In the genomic region with DNA sequence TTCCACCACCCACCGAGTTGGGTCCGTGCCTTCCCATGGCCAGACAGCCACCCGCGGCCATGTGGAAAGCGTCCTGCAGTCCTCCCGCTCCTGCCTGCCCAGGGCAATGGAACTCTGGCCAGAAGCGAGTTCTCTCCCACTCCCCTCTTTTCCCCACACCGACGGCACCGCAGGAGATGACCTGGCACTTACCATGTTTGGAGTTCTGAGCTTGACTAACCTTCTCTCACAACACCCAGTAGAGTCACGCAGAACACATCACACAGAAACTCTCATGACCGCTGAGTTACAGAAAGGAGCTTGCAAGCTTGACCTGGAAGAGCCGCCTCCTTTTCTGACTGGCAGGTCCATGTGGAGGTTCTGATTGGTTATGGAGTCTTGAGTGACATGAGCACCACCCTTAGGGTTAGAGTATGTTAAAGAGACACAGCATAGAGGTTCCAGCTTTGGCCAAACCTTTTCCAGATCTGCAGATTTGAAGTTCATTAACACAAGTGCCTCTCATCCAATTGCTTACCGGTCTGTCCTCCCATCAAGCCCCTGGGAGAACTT, we compare ENCODE assay signal across 8 mouse cellular contexts. TPM values are rescaled to one million over a fixed set of nuclear protein-coding genes. Genes with fewer than 3 reads are reported as not detected.
DNase-seq lines count a peak whose midpoint lies in the region; ATAC-seq and TF ChIP-seq lines count a peak whose summit lies in the region.
"Not testable (repeated sequence)": the region's sequence is repeated elsewhere in the genome, so short reads cannot be mapped to it uniquely, and the experiment has no call there.

A gene (minus strand): TSS at position 311 of the 552 bp plus-strand sequence.

- 0 out of 2 replicates have a peak within 1 kb of the TSS, but pooled peaks have one; percentile 46 for H3K9ac ChIP-seq in embryonic facial prominence, embryonic 14.5 days (ENCODE audit: low read depth, low read length)
- H3K9ac ChIP-seq in hindbrain, embryonic 16.5 days (ENCODE audit: low read depth, low read length): peak within 1 kb of the TSS; percentile 50; the same call in 1 of the 2 replicates
- H3K9ac ChIP-seq in liver, embryonic 11.5 days (ENCODE audit: low read depth, low read length): not testable (repeated sequence)
- H3K9ac ChIP-seq in midbrain, embryonic 12.5 days (replicated peaks): 0 out of 2 replicates have a peak within 1 kb of the TSS, but pooled peaks have one; percentile 15
- H3K9ac ChIP-seq in stomach, postnatal 0 days (ENCODE audit: low read length): 0 out of 2 replicates have a peak within 1 kb of the TSS, but pooled peaks have one; percentile 35

- H3K9me3 ChIP-seq in embryonic facial prominence, embryonic 14.5 days (ENCODE audit: control insufficient read depth, low read length); hindbrain, embryonic 16.5 days (ENCODE audit: control insufficient read depth, low read length); liver, embryonic 11.5 days (ENCODE audit: control insufficient read depth, low read length); midbrain, embryonic 12.5 days; stomach, postnatal 0 days (ENCODE audit: control insufficient read depth, low read length): not testable (repeated sequence)

- WGBS in embryonic facial prominence, embryonic 14.5 days: no CpG with 5 or more reads among the region's 14 CpGs
- WGBS in hindbrain, embryonic 16.5 days: 0% methylated on average over 2 of the region's 14 CpGs
- WGBS in liver, embryonic 11.5 days: 0% methylated on average over 2 of the region's 14 CpGs
- 2% methylated on average over 9 of the region's 14 CpGs for WGBS in midbrain, embryonic 12.5 days
- 0% methylated on average over 1 of the region's 14 CpGs for WGBS in stomach, postnatal 0 days

- not testable (repeated sequence) for H3K36me3 ChIP-seq in embryonic facial prominence, embryonic 14.5 days (ENCODE audit: control insufficient read depth, insufficient read depth, low read length); hindbrain, embryonic 16.5 days (ENCODE audit: control insufficient read depth, insufficient read depth, low read length); liver, embryonic 11.5 days (ENCODE audit: control insufficient read depth, insufficient read depth, low read length); midbrain, embryonic 12.5 days; stomach, postnatal 0 days (ENCODE audit: control insufficient read depth, insufficient read depth, low read length)

- not testable (repeated sequence) for TF ChIP-seq EP300 in stomach, postnatal 0 days (optimal IDR thresholded peaks at IDR 0.05)

- ATAC-seq in embryonic facial prominence, embryonic 14.5 days (ENCODE audit: low read depth); hindbrain, embryonic 16.5 days; liver, embryonic 11.5 days (replicated peaks; ENCODE audit: low FRiP score); midbrain, embryonic 12.5 days (ENCODE audit: low FRiP score, low read depth); stomach, postnatal 0 days (ENCODE audit: low FRiP score, low TSS enrichment): not testable (repeated sequence)

- not testable (repeated sequence) for TF ChIP-seq CTCF in stomach, postnatal 0 days (IDR thresholded peaks at IDR 0.05; ENCODE audit: low read depth)

- H3K27me3 ChIP-seq in embryonic facial prominence, embryonic 14.5 days (replicated peaks; ENCODE audit: control insufficient read depth, insufficient read depth, low read length); hindbrain, embryonic 16.5 days (replicated peaks; ENCODE audit: control insufficient read depth, insufficient read depth, low read length); liver, embryonic 11.5 days (replicated peaks; ENCODE audit: control insufficient read depth, insufficient read depth, low read length); midbrain, embryonic 12.5 days; stomach, postnatal 0 days (ENCODE audit: control insufficient read depth, insufficient read depth, low read length): not testable (repeated sequence)

- peak; percentile 37 for DNase-seq in adrenal gland, adult 8-10 months
- DNase-seq in embryonic facial prominence, embryonic 14.5 days (ENCODE audit: low spot score); liver, embryonic 11.5 days (ENCODE audit: low spot score); stomach, postnatal 0 days (ENCODE audit: low spot score): not testable (repeated sequence)
- DNase-seq in heart, adult 8-10 months (ENCODE audit: low spot score): peak; percentile 38
- peak; percentile 45 for DNase-seq in layer of hippocampus, adult 9-11 months

- H3K4me2 ChIP-seq in embryonic facial prominence, embryonic 14.5 days (ENCODE audit: low read depth, low read length): peak within 1 kb of the TSS; percentile 47
- peak within 1 kb of the TSS; percentile 48 for H3K4me2 ChIP-seq in hindbrain, embryonic 16.5 days (ENCODE audit: low read length)
- peak within 1 kb of the TSS; percentile 51 for H3K4me2 ChIP-seq in liver, embryonic 11.5 days
- H3K4me2 ChIP-seq in midbrain, embryonic 12.5 days (replicated peaks): peak within 1 kb of the TSS; percentile 54
- peak within 1 kb of the TSS; percentile 47 for H3K4me2 ChIP-seq in stomach, postnatal 0 days (replicated peaks; ENCODE audit: low read depth)

- H3K4me3 ChIP-seq in embryonic facial prominence, embryonic 14.5 days (ENCODE audit: low read depth, low read length): peak within 1 kb of the TSS; percentile 41
- H3K4me3 ChIP-seq in hindbrain, embryonic 16.5 days (ENCODE audit: low read length): peak within 1 kb of the TSS; percentile 39
- peak within 1 kb of the TSS; percentile 43 for H3K4me3 ChIP-seq in liver, embryonic 11.5 days (ENCODE audit: low read depth, low read length)
- peak within 1 kb of the TSS; percentile 47 for H3K4me3 ChIP-seq in midbrain, embryonic 12.5 days
- H3K4me3 ChIP-seq in stomach, postnatal 0 days (ENCODE audit: low read depth, low read length): peak within 1 kb of the TSS; percentile 36

- not testable (repeated sequence) for H3K4me1 ChIP-seq in embryonic facial prominence, embryonic 14.5 days (ENCODE audit: control insufficient read depth, insufficient read depth, low read length); hindbrain, embryonic 16.5 days (ENCODE audit: control insufficient read depth, insufficient read depth, low read depth, low read length); liver, embryonic 11.5 days (replicated peaks; ENCODE audit: control insufficient read depth, insufficient read depth, low read length); midbrain, embryonic 12.5 days; stomach, postnatal 0 days (replicated peaks; ENCODE audit: control insufficient read depth, insufficient read depth)

- H3K27ac ChIP-seq in embryonic facial prominence, embryonic 14.5 days (replicated peaks; ENCODE audit: low read depth, low read length); hindbrain, embryonic 16.5 days (ENCODE audit: low read depth, low read length); liver, embryonic 11.5 days (ENCODE audit: low read depth, low read length); midbrain, embryonic 12.5 days (replicated peaks); stomach, postnatal 0 days (replicated peaks): not testable (repeated sequence)

RNA-seq across cellular contexts. Expression of the gene that starts here (rescaled TPM):
- total RNA-seq in adrenal gland, adult 8-10 months (2022): 10 to 100 TPM; 22.9 to 31.6 (median 26.3) TPM
- 17.1 and 19.0 TPM in 2 replicates for polyA plus RNA-seq in embryonic facial prominence, embryonic 14.5 days (2014; fragmentation: Nextera tagmentation; extraction: Ambion mirVana)
- total RNA-seq in heart, adult 8-10 months (2022): 10 to 100 TPM; 14.0 to 18.2 (median 16.8) TPM
- polyA plus RNA-seq in hindbrain, embryonic 16.5 days (2015; fragmentation: Nextera tagmentation; extraction: Ambion mirVana): 18.6 and 20.9 TPM in 2 replicates
- polyA plus RNA-seq in liver, embryonic 11.5 days (2014; fragmentation: Nextera tagmentation; extraction: Ambion mirVana): 9.6 TPM in 2 replicates
- 13.7 and 13.8 TPM in 2 replicates for polyA plus RNA-seq in midbrain, embryonic 12.5 days (2016; fragmentation: Nextera tagmentation; extraction: Ambion mirVana)
- polyA plus RNA-seq in stomach, postnatal 0 days (2015; fragmentation: Nextera tagmentation; extraction: Ambion mirVana): 9.3 and 9.6 TPM in 2 replicates
